Mouse (Mus musculus) intestine, embryonic 16.5 days (tissue): ENCODE data around the gene Eef2. TPM values are rescaled to one million over a fixed set of nuclear protein-coding genes. Genes with fewer than 3 reads are reported as not detected.

Source experiments
- ATAC-seq: fragments of 200-750 bp; cut with Nextera tagmentation; 2 replicates; pipeline ENCODE4 v1.8.0; 2017; ENCODE audit warnings: moderate TSS enrichment, moderate library complexity
- H3K27ac ChIP-seq: fragments of 300-500 bp; sonication (generic); 2 replicates; pipeline ENCODE4 v1.5.1; 2014; ENCODE audit warnings: mild to moderate bottlenecking, low read length
- H3K27me3 ChIP-seq: fragments of 300-500 bp; sonication (generic); replicated peaks from 2 replicates; pipeline ENCODE4 v1.6.1; 2014; ENCODE audit warnings: low read length, control low read depth, mixed read lengths; ENCODE audit not compliant: control insufficient read depth, insufficient read depth
- H3K36me3 ChIP-seq: fragments of 300-500 bp; sonication (generic); 2 replicates; pipeline ENCODE4 v1.6.1; 2014; ENCODE audit warnings: low read length, control low read depth; ENCODE audit not compliant: control insufficient read depth, insufficient read depth
- H3K4me1 ChIP-seq: fragments of 300-500 bp; sonication (generic); 2 replicates; pipeline ENCODE4 v1.6.1; 2014; ENCODE audit warnings: low read length, control low read depth, mixed read lengths; ENCODE audit not compliant: control insufficient read depth, insufficient read depth
- H3K4me2 ChIP-seq: fragments of 300-500 bp; sonication (generic); 2 replicates; pipeline ENCODE4 v1.6.1; 2014; ENCODE audit warnings: low read depth, low read length, control low read depth
- H3K4me3 ChIP-seq: fragments of 300-500 bp; sonication (generic); 2 replicates; pipeline ENCODE4 v1.5.1; 2014; ENCODE audit warnings: mild to moderate bottlenecking, low read length
- H3K9ac ChIP-seq: fragments of 300-500 bp; sonication (generic); 2 replicates; pipeline ENCODE4 v1.6.1; 2014; ENCODE audit warnings: low read depth, low read length
- H3K9me3 ChIP-seq: fragments of 300-500 bp; sonication (generic); 2 replicates; pipeline ENCODE4 v1.6.1; 2016; ENCODE audit warnings: low read length, control low read depth; ENCODE audit not compliant: control insufficient read depth
- WGBS: fragments of 180-500 bp; shearing (Covaris S2); extraction: QIAGEN DNeasy Blood & Tissue Kit; methylation state at CpG from one replicate; pipeline ENCODE4 v1.1.7; 2014; 5-methylcytosine and 5-hydroxymethylcytosine counted together
- polyA plus RNA-seq: library from polyadenylated mRNA; unstranded; fragments of >200 nt; fragmentation: Nextera tagmentation; extraction: Ambion mirVana; gene quantifications from 2 replicates; pipeline ENCODE4 v1.2.1, GENCODE M21; 2015

Eef2 gene
- polyA plus RNA-seq, 1 experiment from 2014 or later = 526 TPM

DNA sequence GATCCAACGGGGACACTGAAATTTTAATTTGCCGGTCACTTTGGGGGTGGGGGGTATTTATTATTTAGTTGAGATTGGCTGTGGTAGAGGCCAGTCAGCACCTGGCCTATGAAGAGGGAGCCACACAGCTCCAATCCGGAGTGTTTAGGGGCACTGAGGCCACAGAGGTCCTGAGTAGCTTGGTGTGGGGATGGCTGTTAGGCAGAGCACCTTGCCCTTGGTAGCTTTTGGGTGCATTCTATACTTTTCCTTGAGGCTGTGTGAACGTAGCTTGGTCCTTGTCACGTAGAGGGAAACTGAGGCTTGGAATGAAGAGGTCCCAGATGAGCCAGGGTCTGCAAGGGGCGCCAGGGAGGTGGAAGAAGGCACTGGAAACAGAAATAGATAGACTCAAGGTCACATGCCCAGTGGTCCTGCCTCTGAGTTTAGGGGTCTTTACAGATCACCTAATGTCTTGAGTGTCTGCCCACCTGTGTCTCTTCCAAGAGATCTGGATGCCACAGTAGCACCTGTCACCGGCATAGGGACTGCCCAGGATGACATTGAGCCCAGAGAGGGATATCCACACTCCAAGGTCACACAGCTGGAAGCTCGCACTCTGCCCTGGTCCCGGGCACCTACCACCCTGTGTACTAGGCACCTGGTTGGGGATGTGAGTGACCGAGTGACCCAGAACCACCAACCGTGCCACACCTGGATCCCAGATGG is 37.5 kb upstream of the Eef2 start:
- peaks cover 42% of the 10 kb centered on the region for H3K4me1 ChIP-seq

DNA sequence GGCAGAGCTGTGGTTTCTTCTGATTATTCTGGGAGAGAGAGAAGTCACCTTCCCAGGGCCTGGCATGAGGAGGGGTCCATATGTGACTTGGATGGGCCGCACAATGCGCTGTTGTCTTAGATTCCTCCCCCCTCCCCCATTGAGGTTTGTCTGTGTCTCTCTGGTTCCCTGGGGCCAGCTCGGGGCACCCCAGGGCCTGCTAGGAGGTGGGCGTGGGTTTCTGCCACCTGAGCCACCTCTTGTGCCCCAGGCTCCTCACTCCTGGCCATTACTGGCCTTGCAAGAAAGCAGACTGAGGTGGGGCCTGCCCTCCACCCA is 36.9 kb upstream of the Eef2 start:
- H3K4me1 ChIP-seq = peaks cover 43% of the 10 kb centered on the region
- peaks cover 7% of the 10 kb centered on the region for H3K36me3 ChIP-seq
- no peaks in the 10 kb centered on the region for H3K9me3 ChIP-seq
- H3K4me3 ChIP-seq = peak overlapping the region; percentile 90
- H3K27me3 ChIP-seq = no peaks in the 10 kb centered on the region
- no peak for ATAC-seq
- H3K9ac ChIP-seq = peak overlapping the region; percentile 88
- peak overlapping the region; percentile 63 for H3K4me2 ChIP-seq
- H3K27ac ChIP-seq = peak overlapping the region; percentile 94
- WGBS = 64% methylated on average over 4 of the region's 4 CpGs

More for the DNA sequence above, 37.5 kb upstream of the Eef2 start:
- Histone ChIP-seq H3K27ac (peak overlapping the region; percentile 94), H3K36me3 (peaks cover 2% of the 10 kb centered on the region), H3K4me2 (peak overlapping the region; percentile 63), H3K9ac (peak overlapping the region; percentile 88), H3K27me3 (no peaks in the 10 kb centered on the region), H3K4me3 (peak overlapping the region; percentile 90), H3K9me3 (no peaks in the 10 kb centered on the region)
- ATAC-seq = no peak
- 48% methylated on average over 11 of the region's 11 CpGs for WGBS

DNA sequence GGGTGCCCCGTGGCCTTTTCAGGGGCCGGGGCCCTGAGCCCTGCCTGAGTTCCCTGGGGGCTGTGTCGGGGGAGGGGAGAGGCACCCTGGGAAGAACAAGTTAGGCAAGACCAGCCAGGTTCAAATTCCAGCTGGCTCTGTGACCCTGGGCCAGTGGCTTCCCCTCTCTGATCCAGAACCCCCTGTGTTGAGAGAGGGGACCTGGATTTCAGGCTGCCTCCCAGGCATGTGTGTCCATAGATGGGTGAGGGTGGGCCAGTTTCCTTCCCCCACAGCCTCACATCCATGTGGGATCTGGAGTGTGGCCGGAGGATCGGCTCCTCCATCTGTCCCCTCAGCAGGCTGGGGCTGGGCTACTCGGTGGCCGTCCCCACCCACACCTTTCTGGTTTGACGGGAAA is 36.4 kb upstream of the Eef2 start:
- H3K36me3 ChIP-seq = peaks cover 12% of the 10 kb centered on the region
- peak overlapping the region; percentile 90 for H3K4me3 ChIP-seq
- no peaks in the 10 kb centered on the region for H3K9me3 ChIP-seq
- 39% methylated on average over 8 of the region's 8 CpGs for WGBS
- peak overlapping the region; percentile 88 for H3K9ac ChIP-seq
- H3K27me3 ChIP-seq = no peaks in the 10 kb centered on the region
- peak overlapping the region; percentile 94 for H3K27ac ChIP-seq
- peaks cover 45% of the 10 kb centered on the region for H3K4me1 ChIP-seq
- no peak for ATAC-seq
- peak overlapping the region; percentile 63 for H3K4me2 ChIP-seq

DNA sequence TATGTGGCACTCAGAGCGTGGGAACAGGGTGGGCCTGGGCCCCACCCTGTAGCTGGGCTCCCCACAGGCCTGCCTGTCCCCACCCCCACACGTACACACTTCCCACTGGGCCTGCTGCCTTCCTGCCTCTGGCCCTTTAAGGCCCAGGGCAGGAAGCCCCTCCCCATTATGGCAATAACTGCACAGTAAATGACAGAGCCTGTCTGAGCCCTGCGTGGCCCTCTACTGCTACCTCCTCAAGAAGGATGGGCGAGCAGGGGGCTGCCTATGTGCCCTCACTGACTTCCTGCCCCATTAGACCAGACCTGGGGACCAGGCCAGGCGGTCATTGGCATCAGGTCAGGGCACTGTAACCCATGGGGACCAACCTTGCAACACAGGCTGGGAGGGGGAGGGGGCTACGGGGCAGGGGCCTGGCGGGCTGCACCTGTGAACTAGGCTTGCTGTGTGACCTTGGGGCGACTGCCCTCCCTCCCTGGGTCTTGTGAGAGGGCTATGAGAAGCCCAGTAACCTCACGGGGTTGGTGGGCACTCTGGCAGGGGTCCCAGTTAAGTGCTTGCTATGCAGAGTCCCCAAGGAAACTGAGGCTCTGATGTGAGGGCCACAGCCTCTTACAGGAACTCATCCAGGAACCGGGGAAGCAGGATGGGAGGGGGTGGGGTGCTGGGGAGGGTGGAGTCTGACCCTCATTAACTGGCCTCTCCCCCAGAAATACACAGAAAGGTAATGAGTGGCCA is 35.5 kb upstream of the Eef2 start:
- Histone ChIP-seq H3K4me3 (peak overlapping the region; percentile 90), H3K36me3 (peaks cover 20% of the 10 kb centered on the region), H3K9ac (peak overlapping the region; percentile 88), H3K27ac (peak overlapping the region; percentile 94), H3K4me1 (peaks cover 48% of the 10 kb centered on the region), H3K4me2 (peak overlapping the region; percentile 63), H3K9me3 (no peaks in the 10 kb centered on the region), H3K27me3 (no peaks in the 10 kb centered on the region)
- peak; percentile 10 for ATAC-seq
- 40% methylated on average over 10 of the region's 10 CpGs for WGBS

DNA sequence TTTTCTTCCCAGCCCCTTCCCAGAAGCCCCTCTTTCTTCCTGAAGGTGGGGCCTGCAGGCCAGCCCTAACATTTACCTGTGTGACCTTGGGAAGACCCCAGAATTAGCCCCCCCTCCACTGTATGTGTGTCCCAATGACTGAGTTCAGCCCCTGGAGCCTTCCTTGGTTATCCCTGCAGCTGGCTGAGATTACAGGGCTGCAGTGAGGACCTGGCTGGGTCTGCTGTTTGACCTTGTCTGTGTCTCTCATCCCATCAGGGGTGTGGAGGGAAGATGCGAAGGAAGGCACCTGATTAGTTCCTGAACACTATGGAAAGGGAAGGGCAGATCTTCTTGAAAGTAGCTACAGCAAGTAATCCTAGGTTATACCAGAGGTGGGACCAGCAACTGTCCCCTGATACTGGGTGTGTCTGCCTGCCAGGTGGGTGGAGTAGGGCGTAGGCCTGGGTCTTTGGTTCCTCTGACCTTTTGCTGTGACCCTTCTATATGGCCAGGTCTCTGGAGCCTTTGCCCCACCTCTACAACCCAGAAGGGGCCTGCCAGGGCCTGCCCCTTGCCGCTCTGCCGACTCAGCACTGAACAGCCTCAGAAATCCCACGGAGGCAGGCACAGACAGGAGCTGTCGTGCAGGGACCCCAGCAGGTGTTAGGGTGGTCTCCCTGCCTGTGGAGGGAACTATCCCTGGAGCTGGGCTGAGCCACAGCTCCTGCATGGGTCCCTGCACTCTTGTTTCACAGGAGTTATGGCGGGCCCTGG is 34.8 kb upstream of the Eef2 start:
- Histone ChIP-seq H3K9me3 (no peaks in the 10 kb centered on the region), H3K4me3 (peak overlapping the region; percentile 90), H3K4me2 (peak overlapping the region; percentile 63), H3K27me3 (no peaks in the 10 kb centered on the region), H3K27ac (peak overlapping the region; percentile 94), H3K36me3 (peaks cover 27% of the 10 kb centered on the region), H3K4me1 (peaks cover 55% of the 10 kb centered on the region), H3K9ac (peak overlapping the region; percentile 88)
- peak; percentile 4 for ATAC-seq
- WGBS = 65% methylated on average over 7 of the region's 7 CpGs

DNA sequence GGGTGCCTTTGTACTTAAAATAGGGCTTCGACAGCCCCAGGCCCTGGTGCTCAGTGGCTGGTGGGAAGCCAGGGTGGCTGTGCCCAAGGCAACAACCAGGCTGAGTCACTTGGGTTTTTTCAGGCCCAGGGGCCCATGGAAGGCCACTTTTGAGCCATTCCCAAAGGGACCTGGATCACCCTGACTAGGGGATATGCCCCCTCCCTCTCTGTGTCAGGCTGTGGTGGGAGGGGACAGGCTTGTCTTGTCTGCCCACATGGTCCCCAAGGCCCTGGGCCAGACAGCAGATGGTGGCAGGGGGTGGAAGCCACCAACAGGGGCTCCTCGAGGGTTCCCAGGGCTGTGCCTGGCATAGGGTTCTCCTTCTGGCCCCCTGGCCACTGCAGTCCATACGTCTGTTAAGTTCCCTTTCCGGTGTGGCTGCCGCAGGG is 33.9 kb upstream of the Eef2 start:
- ATAC-seq = no peak
- Histone ChIP-seq H3K9ac (peak overlapping the region; percentile 88), H3K36me3 (peaks cover 35% of the 10 kb centered on the region), H3K9me3 (no peaks in the 10 kb centered on the region), H3K4me1 (peaks cover 58% of the 10 kb centered on the region), H3K27ac (peak overlapping the region; percentile 85), H3K4me2 (peak overlapping the region; percentile 63), H3K27me3 (no peaks in the 10 kb centered on the region), H3K4me3 (peak overlapping the region; percentile 6; the same call in 1 of the 2 replicates)
- WGBS = 73% methylated on average over 5 of the region's 5 CpGs

DNA sequence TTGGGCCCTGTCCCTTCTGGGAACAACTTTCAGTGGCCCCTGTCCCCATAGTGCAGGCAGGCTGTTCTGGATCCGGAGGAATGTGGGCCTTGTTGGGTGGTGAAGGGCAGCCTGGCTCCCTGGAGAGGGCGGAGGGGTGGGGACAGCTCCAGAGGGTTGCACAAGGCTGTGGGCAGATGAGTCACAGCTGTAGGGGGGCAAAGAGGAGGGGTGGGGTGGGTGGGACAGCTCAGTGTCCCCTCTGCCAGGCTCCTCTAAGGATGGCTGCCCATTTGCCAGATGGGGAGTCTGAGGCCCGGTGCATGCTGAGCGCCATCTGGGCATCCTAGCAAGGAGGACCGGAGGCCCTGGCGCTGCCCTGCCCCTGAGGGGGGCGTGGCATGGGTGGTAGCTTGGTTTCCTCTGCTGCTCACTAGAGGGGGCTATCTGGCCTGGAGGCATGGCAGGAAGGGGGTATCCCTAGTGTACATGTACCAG is 33.2 kb upstream of the Eef2 start:
- Histone ChIP-seq H3K27ac (peak overlapping the region; percentile 85), H3K9ac (peak overlapping the region; percentile 88; the same call in 1 of the 2 replicates), H3K4me2 (no peak overlapping the region), H3K4me1 (peaks cover 58% of the 10 kb centered on the region), H3K4me3 (no peak overlapping the region), H3K36me3 (peaks cover 42% of the 10 kb centered on the region), H3K27me3 (no peaks in the 10 kb centered on the region), H3K9me3 (no peaks in the 10 kb centered on the region)
- ATAC-seq = no peak
- WGBS = 85% methylated on average over 7 of the region's 7 CpGs

DNA sequence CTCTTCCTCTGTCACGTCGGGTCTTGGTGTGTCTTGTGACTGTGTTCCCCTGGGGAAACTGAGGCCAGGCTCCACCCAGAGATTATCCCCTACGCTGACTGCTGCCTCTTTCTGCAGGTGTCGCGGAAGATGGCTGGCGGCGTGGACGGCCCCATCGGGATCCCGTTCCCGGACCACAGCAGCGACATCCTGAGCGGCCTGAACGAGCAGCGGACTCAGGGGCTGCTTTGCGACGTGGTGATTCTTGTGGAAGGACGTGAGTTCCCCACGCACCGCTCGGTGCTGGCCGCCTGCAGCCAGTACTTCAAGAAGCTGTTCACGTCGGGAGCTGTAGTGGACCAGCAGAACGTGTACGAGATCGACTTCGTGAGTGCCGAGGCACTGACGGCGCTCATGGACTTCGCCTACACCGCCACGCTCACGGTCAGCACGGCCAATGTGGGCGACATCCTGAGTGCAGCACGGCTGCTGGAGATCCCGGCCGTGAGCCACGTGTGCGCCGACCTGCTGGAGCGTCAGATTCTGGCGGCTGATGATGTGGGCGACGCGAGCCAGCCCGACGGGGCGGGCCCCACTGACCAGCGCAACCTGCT is 32.5 kb upstream of the Eef2 start:
- H3K4me1 ChIP-seq = peaks cover 55% of the 10 kb centered on the region
- H3K4me2 ChIP-seq = no peak overlapping the region
- H3K9ac ChIP-seq = no peak overlapping the region
- no peaks in the 10 kb centered on the region for H3K27me3 ChIP-seq
- H3K9me3 ChIP-seq = no peaks in the 10 kb centered on the region
- H3K27ac ChIP-seq = no peak overlapping the region
- H3K4me3 ChIP-seq = no peak overlapping the region
- H3K36me3 ChIP-seq = peaks cover 49% of the 10 kb centered on the region
- no peak for ATAC-seq
- WGBS = 95% methylated on average over 52 of the region's 52 CpGs

DNA sequence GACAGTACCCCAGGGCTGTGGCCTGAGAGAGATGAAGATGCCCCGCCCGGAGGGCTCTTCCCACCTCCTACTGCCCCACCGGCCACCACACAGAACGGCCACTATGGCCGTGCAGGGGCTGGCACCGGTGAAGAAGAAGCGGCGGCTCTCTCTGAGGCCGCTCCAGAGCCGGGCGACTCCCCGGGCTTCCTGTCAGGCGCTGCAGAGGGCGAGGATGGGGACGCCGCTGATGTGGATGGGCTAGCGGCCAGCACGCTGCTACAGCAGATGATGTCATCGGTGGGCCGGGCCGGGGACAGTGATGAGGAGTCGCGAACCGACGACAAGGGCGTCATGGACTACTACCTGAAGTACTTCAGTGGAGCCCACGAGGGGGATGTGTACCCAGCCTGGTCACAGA is 31.8 kb upstream of the Eef2 start:
- ATAC-seq = no peak
- no peaks in the 10 kb centered on the region for H3K27me3 ChIP-seq
- 91% methylated on average over 27 of the region's 27 CpGs for WGBS
- H3K9ac ChIP-seq = 0 out of 2 replicates have a peak overlapping the region, but pooled peaks have one; percentile 43
- H3K4me3 ChIP-seq = no peak overlapping the region
- no peaks in the 10 kb centered on the region for H3K9me3 ChIP-seq
- H3K4me1 ChIP-seq = peaks cover 48% of the 10 kb centered on the region
- peaks cover 49% of the 10 kb centered on the region for H3K36me3 ChIP-seq
- H3K27ac ChIP-seq = peak overlapping the region; percentile 2; the same call in 1 of the 2 replicates
- H3K4me2 ChIP-seq = peak overlapping the region; percentile 48; the same call in 1 of the 2 replicates
